Mouse (Mus musculus) telencephalon, adult 2 months (tissue): ENCODE data around the gene Maip1.

Experiments
- DNase-seq: peaks from one replicate; pipeline ENCODE4 v3.0.0-alpha.2; 2011; ENCODE audit warnings: low read depth, low spot score

The Maip1 gene

DNA sequence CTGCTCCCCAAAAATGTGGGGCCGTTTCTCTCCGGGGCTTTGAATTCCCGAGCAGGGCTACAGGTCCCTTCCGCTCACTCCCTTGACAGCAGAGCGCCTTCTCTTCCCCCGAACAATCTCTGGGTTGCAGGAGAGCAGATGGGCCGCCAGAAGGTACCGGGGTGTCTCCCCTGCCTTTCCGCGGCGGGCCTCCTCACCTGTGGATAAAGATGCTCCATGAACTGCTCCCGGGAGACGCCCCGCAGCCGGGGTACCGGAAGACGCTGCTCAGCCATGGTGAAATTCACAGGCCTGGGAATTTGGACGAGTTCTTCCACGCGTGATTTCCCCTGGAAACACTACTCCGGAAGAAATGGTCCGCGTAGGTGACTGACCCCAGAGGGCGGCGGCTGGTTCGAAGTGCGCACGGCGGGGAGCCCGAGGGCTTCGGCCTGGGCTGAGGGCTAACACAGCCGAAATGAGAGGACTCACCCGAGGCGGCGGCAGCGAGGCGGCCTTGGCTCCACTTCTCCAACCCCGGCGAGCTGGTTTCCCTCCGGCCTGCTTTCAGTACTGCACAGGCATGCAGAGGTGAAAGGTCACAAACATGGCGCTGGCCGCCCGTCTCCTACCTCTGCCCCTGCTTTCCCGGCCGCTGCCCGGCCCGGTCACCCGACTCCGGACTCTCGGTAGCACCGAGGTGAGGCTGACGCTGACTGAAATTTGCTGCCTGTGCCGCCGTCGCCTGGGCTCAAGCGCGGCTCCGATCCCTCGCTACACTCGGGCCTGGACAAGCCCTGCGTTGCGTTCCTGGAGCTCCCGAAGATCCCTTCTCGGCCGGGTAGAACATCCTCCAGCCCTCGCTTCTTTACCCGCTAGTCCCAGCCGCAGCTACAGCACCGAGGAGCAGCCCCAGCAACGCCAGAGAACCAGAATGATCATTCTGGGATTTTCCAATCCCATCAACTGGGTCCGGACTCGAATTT, at the start of gene Maip1, which contains the start of gene Tyw5:
Maip1 (plus strand) TSS at position 142 of the 965 bp plus-strand sequence.
Tyw5 (minus strand) TSS at position 915 of the 965 bp plus-strand sequence.
- DNase-seq = peak; percentile 90

DNA sequence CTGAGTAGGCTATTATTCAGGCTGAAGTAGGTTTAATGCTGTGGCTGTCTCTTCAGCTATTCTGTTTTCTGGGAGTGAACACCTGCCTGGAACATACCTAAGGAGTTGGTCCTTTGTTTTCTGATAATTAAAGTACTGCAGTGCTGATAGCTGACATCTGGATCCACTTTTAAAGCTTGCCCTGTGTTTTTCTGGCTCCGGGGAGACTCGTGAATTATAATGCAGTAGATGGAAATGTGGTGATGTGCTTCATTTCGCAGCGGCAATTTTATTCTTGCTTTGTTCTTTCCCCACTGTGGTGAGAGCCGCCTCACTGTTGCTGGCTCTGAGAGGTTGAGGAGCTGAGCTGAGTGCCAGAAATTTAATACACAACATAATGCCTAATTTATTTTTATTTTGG, 47.6 kb upstream of the Maip1 start:
- DNase-seq = no peak

DNA sequence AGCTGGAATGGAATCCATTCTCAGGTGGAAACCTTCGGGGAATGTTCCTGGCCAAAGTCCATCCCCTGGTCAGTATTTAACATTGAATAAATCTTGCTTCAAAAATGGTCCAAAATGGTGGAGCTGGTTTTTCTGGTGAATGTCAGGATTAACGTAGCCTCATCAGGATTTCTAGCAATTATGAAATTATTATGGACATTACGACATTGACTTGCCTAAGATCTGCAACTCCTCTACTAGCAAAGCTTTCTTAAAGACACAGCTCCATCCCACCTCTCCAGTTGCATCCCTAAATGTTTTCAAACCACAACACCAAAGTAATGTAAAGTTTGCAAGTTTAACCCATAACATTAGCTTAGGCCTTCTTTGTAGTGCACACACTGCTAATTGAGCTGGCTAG, 38.7 kb upstream of the Maip1 start:
- DNase-seq = no peak

DNA sequence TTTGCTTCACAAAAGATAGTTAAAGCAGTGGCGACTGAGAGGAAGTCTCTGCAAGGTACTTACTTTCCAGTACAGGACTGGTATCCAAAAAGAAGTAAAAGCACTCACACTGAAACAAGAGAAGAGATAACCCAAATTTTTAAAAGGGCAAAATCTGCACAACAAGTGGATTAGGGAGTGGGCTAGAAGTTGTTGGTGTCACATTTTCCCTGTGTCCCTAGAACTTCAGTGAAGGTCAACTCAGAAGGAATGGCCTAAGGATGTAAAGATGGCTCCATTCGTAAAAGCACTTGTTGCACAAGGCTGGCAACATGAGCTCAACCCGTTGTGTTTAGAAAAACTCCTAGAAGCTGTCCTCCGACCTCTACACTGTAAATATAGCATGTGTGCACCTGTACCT, 37.0 kb upstream of the Maip1 start:
- DNase-seq = no peak

DNA sequence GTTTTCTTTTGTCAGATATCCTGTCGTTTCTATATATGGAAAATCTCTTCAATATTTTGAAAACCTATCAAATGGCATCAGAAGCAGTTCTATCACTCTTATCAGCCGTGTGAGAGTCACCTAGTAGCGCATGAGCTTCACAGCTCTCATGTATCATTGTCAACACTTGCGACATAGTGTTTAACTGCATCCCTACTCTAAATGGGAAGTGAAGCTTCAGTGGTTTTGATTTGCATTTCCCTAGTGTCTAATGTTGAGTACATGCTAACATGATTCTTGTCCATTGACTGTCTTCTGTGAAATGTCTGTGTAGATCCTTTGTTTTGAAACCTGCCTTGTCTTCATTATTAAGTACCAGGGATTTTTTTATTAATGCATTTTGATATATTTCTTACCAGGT, 35.7 kb upstream of the Maip1 start:
- no peak for DNase-seq

DNA sequence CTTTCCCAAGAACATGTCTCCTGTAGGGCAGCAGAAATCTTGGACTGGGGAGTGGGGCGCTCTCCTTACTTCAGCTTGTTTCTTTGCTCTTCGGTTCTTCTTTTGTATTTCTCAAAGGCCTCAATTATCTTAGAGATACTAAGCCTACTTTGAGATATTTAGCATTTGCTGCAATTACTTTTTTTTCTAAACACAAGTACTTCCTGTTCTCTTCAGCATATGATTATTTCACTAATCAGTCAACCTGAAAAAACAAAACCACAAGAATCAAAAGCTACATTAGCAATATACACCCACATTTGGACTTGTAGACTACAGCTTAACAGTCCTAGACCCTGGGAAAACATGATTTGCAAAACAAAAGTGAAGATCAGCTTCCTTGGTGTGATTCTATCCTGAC, 30.9 kb upstream of the Maip1 start:
- DNase-seq = no peak

DNA sequence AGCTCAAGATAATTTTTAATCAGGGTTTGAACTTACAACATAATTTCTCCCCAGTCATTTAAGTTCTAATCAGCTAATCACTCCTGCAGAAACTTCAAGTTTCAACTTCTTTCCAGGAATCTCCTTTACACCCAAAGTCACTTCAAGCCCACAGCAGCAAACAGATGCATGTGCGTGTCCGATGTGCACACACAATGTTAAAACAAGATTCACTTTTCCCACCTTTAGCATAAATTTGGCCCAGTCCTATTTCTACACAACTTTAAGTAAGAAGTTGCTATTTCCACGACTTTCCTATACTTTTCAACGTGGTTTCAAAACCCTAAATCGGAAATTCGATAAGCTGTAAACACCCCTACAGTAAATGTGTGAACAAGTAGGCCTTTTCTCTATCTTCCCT, 29.3 kb upstream of the Maip1 start:
- DNase-seq = no peak

DNA sequence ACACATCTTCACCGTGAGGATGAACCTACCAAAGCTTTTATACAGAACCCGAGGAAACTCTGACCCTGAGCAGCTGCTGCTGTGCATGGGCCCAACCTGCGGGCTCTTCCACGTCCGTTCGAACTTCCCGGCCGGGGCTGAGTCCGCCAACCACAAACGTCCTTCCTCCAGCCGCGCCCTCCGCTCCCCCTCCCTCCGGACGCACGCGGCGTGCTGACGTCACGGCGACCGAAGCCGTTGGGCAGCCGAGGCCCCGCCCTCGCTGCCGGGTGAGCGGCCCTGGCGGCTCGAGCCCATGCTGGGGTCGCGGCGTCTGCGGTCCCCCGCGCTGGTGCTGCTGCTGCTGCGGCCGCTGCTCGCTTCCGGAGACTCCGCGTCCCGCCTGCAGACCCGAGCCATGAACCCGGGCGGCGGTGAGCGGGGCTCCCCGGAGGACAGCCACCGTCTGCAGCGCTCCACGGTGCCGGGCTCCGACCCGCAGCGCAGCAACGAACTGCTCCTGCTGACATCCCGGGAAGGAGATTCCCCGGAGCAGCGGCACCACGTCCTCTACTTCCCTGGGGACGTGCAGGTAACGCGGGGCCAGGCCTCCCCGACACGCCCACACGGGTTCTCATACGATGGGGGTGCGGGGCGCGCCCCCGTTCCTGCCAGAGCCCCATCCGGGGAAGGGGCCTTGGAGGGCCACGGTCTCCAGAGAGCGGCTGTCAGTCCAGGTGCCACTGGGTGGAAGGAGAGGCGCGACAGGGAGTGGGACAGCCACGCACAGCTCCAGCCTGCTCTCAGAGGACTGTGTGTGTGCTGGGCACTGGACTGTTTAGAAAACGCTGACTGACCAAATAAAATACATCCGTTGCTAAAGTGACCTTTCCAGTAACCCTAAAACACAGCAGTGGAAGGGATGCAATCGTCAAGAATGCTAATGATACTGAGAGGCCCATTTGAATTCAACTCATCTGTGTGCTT, 28.5 kb upstream of the Maip1 start, which contains the start of gene 1700066M21Rik:
1700066M21Rik (plus strand) TSS at position 245 of the 966 bp plus-strand sequence.
- DNase-seq = peak; percentile 76

DNA sequence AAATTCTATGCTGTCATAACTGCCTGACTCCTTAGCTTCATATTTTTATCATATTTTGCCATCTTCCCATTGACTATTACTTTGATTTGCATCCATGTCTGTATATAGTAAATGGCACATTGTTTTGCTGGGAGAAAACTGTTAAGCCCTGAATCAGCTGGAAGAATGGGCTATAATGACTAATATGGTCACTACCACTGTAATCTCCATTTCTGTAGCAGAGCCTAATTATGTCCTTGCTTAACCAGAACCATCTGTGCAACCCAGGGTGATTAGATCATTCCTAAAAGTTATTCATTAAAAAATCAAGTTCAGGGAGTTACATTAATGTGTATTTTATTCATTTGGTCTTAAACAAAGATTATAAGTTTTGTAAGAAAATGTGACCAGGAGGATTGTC, 19.6 kb upstream of the Maip1 start:
- no peak for DNase-seq

DNA sequence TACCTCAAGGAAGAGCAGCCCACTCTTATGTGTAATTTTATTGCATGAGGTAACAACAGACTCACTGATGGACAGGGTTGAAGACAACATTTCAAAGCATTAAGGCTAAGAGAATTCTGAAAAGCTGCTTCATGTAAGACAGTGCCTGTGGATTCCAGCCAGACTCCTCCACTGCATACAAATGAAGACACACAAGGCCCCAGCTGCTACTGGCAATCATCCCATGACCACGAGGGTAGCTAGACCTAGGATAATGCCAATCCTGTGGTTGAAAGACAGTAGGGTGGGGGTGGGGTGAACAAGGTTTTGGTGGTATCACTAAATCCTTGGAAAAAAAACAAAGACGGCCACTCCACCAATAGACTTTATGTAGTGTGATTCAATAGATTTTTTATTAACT, 18.3 kb upstream of the Maip1 start:
- DNase-seq = peak; percentile 77

DNA sequence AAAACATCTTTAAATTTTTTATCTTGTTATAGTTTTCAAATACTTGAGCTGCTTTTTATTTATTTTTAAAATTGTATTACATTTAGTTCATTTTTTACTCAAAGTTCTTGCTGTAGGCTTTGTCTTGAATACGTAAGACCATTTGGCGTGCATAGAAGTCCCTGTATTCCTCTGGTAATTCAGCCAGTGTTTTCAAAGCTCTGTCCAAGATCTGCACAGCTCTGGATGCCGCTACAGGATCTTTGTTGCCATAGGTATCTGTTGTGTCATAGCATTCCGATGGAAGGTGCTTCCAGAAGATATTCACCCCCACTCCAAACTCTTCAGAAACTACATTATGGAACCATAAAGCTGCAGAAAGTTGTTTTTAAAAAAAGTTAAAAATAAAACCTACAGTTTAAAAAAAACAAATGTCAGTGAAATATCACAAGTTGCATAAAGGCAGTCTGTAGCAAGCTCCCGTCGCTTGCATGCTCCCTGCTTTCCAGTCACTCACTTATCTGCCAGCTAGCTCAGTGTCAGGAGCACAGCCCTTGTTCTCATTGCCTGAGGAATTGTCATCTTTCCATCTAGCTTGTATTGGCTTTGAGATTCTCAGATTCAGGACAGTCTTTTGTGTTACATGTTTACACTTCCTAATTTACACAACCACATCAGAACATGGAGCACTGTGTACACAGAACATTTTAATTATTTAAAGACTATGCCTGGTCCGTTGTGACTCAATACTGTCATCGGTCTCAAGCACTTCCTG, 17.5 kb upstream of the Maip1 start:
- DNase-seq = no peak

DNA sequence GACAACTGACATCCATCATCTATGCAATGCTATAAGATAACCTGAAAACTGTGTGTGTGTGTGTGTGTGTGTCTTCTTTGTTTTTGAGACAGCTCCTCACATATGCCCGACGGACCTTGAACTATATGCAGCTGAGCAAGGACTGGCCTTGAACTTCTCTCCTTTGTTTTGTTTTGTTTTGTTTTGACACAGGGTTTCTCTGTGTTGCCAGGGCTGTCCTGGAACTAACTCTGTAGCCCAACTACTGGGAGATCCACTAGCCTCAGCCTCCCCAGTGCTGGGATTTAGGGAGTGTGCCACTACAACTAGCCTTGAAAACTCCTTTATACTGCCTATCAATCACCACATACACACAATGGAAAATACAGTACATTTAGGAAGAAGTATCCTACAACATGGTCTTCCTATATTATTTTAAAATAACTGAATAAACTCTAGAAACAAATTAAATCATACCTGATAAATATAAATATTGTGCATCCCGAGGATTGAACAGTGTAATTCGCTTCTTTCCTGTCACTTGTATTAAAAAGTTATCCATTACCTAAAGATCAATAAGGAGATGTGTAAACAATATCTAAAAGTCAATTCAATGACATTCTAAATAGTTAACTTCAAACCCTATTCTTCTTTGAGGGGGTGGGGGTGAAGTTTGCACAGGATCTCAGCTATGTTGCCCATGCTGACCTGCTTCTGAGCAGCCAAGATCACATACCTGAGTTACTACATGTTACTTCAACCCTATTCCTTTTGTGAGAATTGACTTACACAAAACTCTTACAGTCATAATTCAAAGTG, 14.9 kb upstream of the Maip1 start:
- no peak for DNase-seq

DNA sequence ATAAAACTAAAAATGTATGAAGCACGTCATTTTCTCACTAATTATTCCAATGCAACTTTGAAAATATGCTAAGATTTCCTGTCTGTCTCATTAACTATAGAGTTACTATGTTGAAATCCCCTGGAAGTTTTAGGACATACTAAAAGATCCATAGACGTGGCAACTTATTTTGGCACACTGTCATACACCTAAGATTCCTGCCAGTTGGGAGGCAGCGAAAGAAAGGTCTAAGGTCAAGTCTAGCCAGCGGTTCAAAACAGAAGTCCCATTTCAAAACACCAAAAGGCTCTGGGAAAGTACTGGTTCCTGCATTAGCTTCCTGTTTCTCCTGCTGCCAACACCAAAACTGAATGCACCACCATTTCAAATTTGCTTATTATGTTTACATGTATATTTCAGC, 13.7 kb upstream of the Maip1 start:
- DNase-seq = no peak

DNA sequence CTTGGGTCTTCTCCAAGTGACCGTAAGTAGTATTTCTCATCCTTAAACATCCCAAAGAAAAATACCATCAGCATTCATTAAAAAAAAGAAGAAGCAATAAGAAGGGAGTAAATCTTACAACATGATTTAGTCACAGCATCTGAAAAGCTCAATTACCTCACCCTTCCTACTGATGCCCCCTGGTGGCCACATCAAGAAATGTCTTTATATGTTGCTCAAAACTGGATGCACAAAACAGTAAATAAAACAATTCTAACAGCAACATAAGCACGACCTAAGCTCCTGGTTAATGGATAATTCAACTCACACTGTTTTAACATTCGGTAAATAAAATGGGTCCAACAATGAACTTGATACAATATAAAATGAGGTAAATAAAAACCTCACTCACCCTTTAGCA, 12.1 kb upstream of the Maip1 start:
- DNase-seq = no peak

DNA sequence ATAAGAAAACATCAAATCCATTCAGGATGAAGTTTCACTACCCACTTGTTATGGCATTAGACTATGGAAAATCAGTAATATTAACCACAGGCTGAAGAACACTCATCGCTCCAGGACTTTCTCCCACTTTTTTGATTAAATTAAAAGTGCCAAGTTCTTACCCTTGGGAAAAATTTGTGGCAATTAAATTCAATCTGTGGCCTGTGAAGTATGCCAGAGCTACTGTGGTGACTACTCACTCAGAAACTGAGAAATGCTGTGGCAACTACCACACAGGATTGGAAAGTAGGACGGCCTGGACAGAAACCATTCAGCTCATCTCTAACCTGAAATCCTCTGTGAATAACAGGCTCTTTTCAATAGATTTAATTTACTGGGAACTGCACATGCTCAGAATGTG, 5.8 kb upstream of the Maip1 start:
- no peak for DNase-seq

DNA sequence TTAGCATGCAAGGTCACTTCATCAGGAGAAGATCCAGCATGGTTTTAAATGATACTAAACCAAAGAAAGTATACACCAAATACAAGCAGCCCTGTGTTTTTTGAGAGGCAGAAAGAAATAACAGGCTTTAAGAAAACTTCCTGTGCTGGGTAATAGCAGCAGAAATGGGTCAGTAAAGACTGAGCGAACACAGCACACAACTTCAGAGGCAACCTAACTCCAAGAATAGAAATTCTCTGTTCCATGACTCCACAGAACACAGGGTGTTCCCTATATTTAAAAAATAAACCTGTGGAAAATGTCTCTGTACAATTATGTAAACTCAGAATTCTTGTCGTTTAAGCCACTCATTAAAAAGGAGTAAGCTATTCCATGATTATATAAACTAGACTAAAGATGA, 5.3 kb upstream of the Maip1 start:
- no peak for DNase-seq

DNA sequence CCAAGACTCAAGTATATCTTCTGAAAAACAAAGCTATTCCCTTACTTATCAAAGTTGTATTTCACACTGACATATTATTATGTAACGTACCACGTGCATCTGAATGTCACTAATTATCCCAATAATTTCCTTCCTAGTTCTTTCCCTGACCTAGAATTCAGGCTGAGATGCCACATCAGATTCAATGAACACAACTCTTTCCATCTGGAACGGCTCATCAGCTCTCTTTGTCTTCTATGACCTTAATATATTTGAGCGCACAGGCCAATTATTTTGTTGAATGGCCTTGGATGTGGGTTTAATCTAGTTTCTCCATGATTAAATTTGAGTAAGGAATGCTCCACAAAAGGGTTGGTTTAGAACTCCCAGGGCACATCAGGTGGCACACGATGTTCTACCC, 4.0 kb upstream of the Maip1 start:
- no peak for DNase-seq

DNA sequence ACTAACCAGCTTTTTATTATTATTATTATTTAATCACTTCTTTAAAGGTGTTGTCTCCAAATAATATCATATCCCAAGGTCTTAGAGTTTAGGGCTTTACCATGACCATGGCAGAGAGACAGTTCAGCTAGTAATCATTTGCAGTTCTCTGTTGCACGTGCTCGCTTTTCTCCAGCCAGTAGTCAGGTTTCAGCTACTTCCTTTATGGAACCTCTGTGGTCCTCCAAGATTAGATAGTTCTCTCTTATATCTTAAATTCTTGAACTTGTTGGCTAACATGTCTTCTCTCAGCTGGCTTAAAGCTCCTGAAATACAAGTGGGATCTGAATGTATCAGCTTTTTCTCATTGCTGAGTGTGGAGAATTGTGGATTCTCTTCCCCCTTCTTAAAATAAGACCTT, 2.9 kb downstream of the Maip1 start:
- DNase-seq = no peak

DNA sequence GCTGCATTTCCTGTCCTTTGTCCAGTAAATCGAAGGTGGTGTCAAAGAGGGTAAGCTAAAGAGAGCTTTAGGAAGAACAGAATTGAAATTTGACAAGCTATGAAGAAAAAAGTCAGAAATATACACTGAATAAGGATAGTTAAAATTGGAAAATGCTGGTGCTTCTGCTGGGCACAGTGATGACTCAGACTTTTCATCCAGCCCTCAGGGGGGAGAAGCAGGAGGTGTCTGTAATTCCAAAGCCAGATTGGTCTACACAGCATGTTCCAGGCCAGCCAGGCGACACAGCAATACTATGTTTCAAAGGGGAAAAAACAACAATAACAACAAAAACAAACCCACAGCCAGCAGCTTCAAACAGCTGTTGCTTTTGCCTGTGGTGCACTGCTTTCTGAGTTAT, 7.3 kb downstream of the Maip1 start:
- no peak for DNase-seq

DNA sequence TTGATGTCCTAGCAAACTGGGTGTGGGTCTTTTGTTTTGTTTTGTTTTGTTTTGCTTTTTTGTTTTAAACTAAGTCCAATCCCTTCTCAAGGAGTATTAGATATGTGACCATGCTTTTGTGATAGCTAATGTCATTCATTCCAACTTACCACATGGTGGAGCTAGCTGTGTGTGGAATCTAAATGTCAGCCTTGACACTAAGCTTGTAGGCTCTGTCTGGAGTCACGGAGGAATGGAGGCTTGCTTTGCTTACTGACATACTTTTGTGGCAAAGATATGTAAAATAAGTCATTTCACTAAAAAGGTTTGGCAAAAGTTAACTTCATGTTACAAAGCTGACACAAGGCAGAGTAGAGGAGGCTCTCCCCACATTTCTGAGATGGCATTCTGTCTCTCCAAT, 17.6 kb downstream of the Maip1 start:
- DNase-seq = peak; percentile 59
